Mouse (Mus musculus) intestine, embryonic 16.5 days (tissue): ENCODE results near the gene Cyp19a1. TPM values are rescaled to one million over a fixed set of nuclear protein-coding genes. Genes with fewer than 3 reads are reported as not detected.

ENCODE experiments used
- ATAC-seq: fragments of 200-750 bp; cut with Nextera tagmentation; 2 replicates; pipeline ENCODE4 v1.8.0; 2017; ENCODE audit warnings: moderate TSS enrichment, moderate library complexity
- H3K27ac ChIP-seq: fragments of 300-500 bp; sonication (generic); 2 replicates; pipeline ENCODE4 v1.5.1; 2014; ENCODE audit warnings: mild to moderate bottlenecking, low read length
- H3K27me3 ChIP-seq: fragments of 300-500 bp; sonication (generic); replicated peaks from 2 replicates; pipeline ENCODE4 v1.6.1; 2014; ENCODE audit warnings: low read length, control low read depth, mixed read lengths; ENCODE audit not compliant: control insufficient read depth, insufficient read depth
- H3K36me3 ChIP-seq: fragments of 300-500 bp; sonication (generic); 2 replicates; pipeline ENCODE4 v1.6.1; 2014; ENCODE audit warnings: low read length, control low read depth; ENCODE audit not compliant: control insufficient read depth, insufficient read depth
- H3K4me1 ChIP-seq: fragments of 300-500 bp; sonication (generic); 2 replicates; pipeline ENCODE4 v1.6.1; 2014; ENCODE audit warnings: low read length, control low read depth, mixed read lengths; ENCODE audit not compliant: control insufficient read depth, insufficient read depth
- H3K4me2 ChIP-seq: fragments of 300-500 bp; sonication (generic); 2 replicates; pipeline ENCODE4 v1.6.1; 2014; ENCODE audit warnings: low read depth, low read length, control low read depth
- H3K4me3 ChIP-seq: fragments of 300-500 bp; sonication (generic); 2 replicates; pipeline ENCODE4 v1.5.1; 2014; ENCODE audit warnings: mild to moderate bottlenecking, low read length
- H3K9ac ChIP-seq: fragments of 300-500 bp; sonication (generic); 2 replicates; pipeline ENCODE4 v1.6.1; 2014; ENCODE audit warnings: low read depth, low read length
- H3K9me3 ChIP-seq: fragments of 300-500 bp; sonication (generic); 2 replicates; pipeline ENCODE4 v1.6.1; 2016; ENCODE audit warnings: low read length, control low read depth; ENCODE audit not compliant: control insufficient read depth
- WGBS: fragments of 180-500 bp; shearing (Covaris S2); extraction: QIAGEN DNeasy Blood & Tissue Kit; methylation state at CpG from one replicate; pipeline ENCODE4 v1.1.7; 2014; 5-methylcytosine and 5-hydroxymethylcytosine counted together
- polyA plus RNA-seq: library from polyadenylated mRNA; unstranded; fragments of >200 nt; fragmentation: Nextera tagmentation; extraction: Ambion mirVana; gene quantifications from 2 replicates; pipeline ENCODE4 v1.2.1, GENCODE M21; 2015

The Cyp19a1 gene
- polyA plus RNA-seq, 1 experiment from 2014 or later = not detected

- H3K4me2 ChIP-seq = no peak overlapping the region
- WGBS = 71% methylated on average over 3 of the region's 3 CpGs
- H3K4me1 ChIP-seq = no peaks in the 10 kb centered on the region
- H3K9me3 ChIP-seq = no peaks in the 10 kb centered on the region
- no peaks in the 10 kb centered on the region for H3K27me3 ChIP-seq
- H3K27ac ChIP-seq = no peak overlapping the region
- H3K36me3 ChIP-seq = no peaks in the 10 kb centered on the region
- no peak overlapping the region for H3K9ac ChIP-seq
- no peak overlapping the region for H3K4me3 ChIP-seq
- ATAC-seq = no peak
Observed at GRCm38 (mm10) chr9:54191435-54191834, 76.5 kb downstream of the Cyp19a1 start.

- H3K27me3 ChIP-seq = no peaks in the 10 kb centered on the region
- H3K36me3 ChIP-seq = no peaks in the 10 kb centered on the region
- no peak overlapping the region for H3K9ac ChIP-seq
- no peak overlapping the region for H3K4me2 ChIP-seq
- no peaks in the 10 kb centered on the region for H3K4me1 ChIP-seq
- no peak overlapping the region for H3K27ac ChIP-seq
- ATAC-seq = no peak
- 87% methylated on average over 7 of the region's 7 CpGs for WGBS
- no peak overlapping the region for H3K4me3 ChIP-seq
- H3K9me3 ChIP-seq = no peaks in the 10 kb centered on the region
Observed at GRCm38 (mm10) chr9:54182484-54182883, 85.4 kb downstream of the Cyp19a1 start.

GRCm38 (mm10) chr9:54181330-54181729 lies 86.6 kb downstream of the Cyp19a1 start:
- Histone ChIP-seq H3K9me3 (no peaks in the 10 kb centered on the region), H3K4me1 (no peaks in the 10 kb centered on the region), H3K4me2 (no peak overlapping the region), H3K9ac (no peak overlapping the region), H3K4me3 (no peak overlapping the region), H3K36me3 (no peaks in the 10 kb centered on the region), H3K27ac (no peak overlapping the region), H3K27me3 (no peaks in the 10 kb centered on the region)
- no peak for ATAC-seq
- 15% methylated on average over 2 of the region's 2 CpGs for WGBS

GRCm38 (mm10) chr9:54180216-54180615 lies 87.7 kb downstream of the Cyp19a1 start:
- Histone ChIP-seq H3K27ac (no peak overlapping the region), H3K4me3 (no peak overlapping the region), H3K9ac (no peak overlapping the region), H3K4me2 (no peak overlapping the region), H3K27me3 (no peaks in the 10 kb centered on the region), H3K9me3 (no peaks in the 10 kb centered on the region), H3K36me3 (no peaks in the 10 kb centered on the region), H3K4me1 (no peaks in the 10 kb centered on the region)
- WGBS = 67% methylated on average over 17 of the region's 17 CpGs
- ATAC-seq = no peak

GRCm38 (mm10) chr9:54169489-54169888 lies 98.4 kb downstream of the Cyp19a1 start:
- H3K4me2 ChIP-seq = no peak overlapping the region
- H3K27ac ChIP-seq = no peak overlapping the region
- no peaks in the 10 kb centered on the region for H3K27me3 ChIP-seq
- no peak for ATAC-seq
- H3K9ac ChIP-seq = no peak overlapping the region
- H3K9me3 ChIP-seq = no peaks in the 10 kb centered on the region
- H3K4me3 ChIP-seq = no peak overlapping the region
- 50% methylated on average over 5 of the region's 5 CpGs for WGBS
- H3K36me3 ChIP-seq = no peaks in the 10 kb centered on the region
- no peaks in the 10 kb centered on the region for H3K4me1 ChIP-seq

- ATAC-seq = no peak
- Histone ChIP-seq H3K27ac (no peak overlapping the region), H3K9me3 (no peaks in the 10 kb centered on the region), H3K36me3 (no peaks in the 10 kb centered on the region), H3K27me3 (no peaks in the 10 kb centered on the region), H3K4me1 (no peaks in the 10 kb centered on the region), H3K4me2 (no peak overlapping the region), H3K9ac (no peak overlapping the region), H3K4me3 (no peak overlapping the region)
- 77% methylated on average over 10 of the region's 10 CpGs for WGBS
Observed at GRCm38 (mm10) chr9:54168425-54168824, 99.5 kb downstream of the Cyp19a1 start.

- WGBS = 77% methylated on average over 5 of the region's 5 CpGs
- ATAC-seq = no peak
Observed at GRCm38 (mm10) chr9:54163117-54163516, 104.8 kb downstream of the Cyp19a1 start.

DNA sequence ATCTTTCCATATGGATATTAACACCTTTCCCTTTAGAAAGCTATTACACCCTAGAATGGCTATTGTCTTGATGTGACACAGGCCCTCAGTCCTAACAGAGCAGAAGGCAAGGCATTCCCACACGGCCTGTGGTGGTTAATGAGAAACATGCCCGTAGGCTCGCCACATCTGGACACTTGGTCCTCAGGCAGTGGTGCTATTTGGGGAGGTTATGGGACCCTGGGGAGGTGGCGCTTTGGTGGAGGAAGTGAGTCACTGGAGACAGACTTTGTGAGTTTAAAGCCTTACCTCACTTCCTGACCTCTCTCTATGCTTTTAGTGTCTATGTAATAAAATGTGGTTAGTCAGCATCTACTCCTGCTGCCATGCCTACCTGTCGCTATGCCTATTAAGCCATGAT lies 114.2 kb downstream of the Cyp19a1 start:
- no peak for ATAC-seq
- Histone ChIP-seq H3K27ac (no peak overlapping the region), H3K4me2 (no peak overlapping the region), H3K9me3 (no peaks in the 10 kb centered on the region), H3K36me3 (no peaks in the 10 kb centered on the region), H3K27me3 (no peaks in the 10 kb centered on the region), H3K4me1 (no peaks in the 10 kb centered on the region), H3K9ac (no peak overlapping the region), H3K4me3 (no peak overlapping the region)
- WGBS = 72% methylated on average over 5 of the region's 5 CpGs

More at GRCm38 (mm10) chr9:54163117-54163516, 104.8 kb downstream of the Cyp19a1 start:
- H3K4me3 ChIP-seq = no peak overlapping the region
- H3K9me3 ChIP-seq = no peaks in the 10 kb centered on the region
- no peaks in the 10 kb centered on the region for H3K36me3 ChIP-seq
- no peak overlapping the region for H3K27ac ChIP-seq
- H3K9ac ChIP-seq = no peak overlapping the region
- H3K27me3 ChIP-seq = no peaks in the 10 kb centered on the region
- no peaks in the 10 kb centered on the region for H3K4me1 ChIP-seq
- H3K4me2 ChIP-seq = no peak overlapping the region

- no peak overlapping the region for H3K27ac ChIP-seq
- H3K9me3 ChIP-seq = no peaks in the 10 kb centered on the region
- no peak overlapping the region for H3K4me3 ChIP-seq
- no peak for ATAC-seq
- H3K4me1 ChIP-seq = no peaks in the 10 kb centered on the region
- no peaks in the 10 kb centered on the region for H3K27me3 ChIP-seq
- H3K36me3 ChIP-seq = no peaks in the 10 kb centered on the region
- H3K9ac ChIP-seq = no peak overlapping the region
- H3K4me2 ChIP-seq = no peak overlapping the region
- WGBS = 80% methylated on average over 1 of the region's 1 CpGs
Observed at GRCm38 (mm10) chr9:54139191-54139590, 128.7 kb downstream of the Cyp19a1 start.
